Mouse (Mus musculus): ENCODE measurements around the gene B3galt4.

DNA sequence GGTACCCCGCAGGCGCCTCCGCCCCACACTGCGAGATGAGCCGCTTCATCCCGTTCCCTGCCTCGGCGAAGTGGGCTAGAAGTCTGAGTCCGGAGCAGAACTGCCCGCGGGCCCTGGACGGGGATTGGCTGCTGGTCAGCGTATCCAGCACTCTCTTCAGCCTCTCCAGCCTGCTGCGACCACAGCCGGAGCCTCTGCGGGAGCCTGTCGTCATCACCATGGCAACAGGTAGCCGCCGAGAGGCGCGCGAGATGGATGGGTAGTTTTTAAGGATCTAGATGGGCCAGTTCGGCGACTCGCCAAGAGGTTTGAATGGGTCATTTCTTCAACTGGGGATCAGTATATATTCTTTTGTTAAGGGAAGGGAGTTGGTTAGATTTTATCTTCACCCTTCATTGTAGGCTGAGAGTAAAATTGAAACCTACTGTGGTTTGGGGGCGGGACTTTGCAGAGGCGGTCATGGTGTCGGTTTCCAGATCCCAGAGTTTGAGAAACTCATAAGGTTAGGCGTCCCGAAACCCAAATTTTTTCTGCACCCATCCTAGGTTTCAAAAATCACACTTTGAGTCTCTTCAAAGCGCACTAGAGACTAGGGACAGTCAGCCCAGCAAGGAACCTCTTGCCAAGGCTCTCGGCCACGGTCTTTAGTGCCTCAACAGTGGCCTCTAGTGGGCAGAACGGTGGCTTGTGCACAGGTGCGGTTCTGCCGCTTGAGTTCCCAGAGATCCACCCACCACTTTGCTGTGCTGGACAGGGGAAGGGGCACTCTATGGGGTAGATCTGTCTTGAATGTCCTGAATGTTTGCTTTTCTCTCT is 30.8 kb downstream of the B3galt4 start:
- TF ChIP-seq CTCF (IDR thresholded peaks at IDR 0.05; ENCODE audit: insufficient read depth, low read length) (peak; percentile 87), POLR2A (IDR thresholded peaks at IDR 0.05; ENCODE audit: borderline replicate concordance, extremely low read depth, low read depth, low read length) (no peak)
